Mouse (Mus musculus): ENCODE measurements around the gene Cd5. TPM values are rescaled to one million over a fixed set of nuclear protein-coding genes. Genes with fewer than 3 reads are reported as not detected.

Cd5 gene
- polyA plus RNA-seq, 1 experiment from 2014 or later, result 0.42 TPM

GRCm38 (mm10) chr19:10771995-10772394, 33.2 kb upstream of the Cd5 start:
- H3K27me3 ChIP-seq, result no peaks in the 10 kb centered on the region
- no peaks in the 10 kb centered on the region for H3K36me3 ChIP-seq
- 0 out of 2 replicates have a peak, but pooled peaks cover 7% of the 10 kb centered on the region for H3K4me1 ChIP-seq
- H3K4me3 ChIP-seq, result no peak overlapping the region
- no peak overlapping the region for H3K4me2 ChIP-seq
- no peak overlapping the region for H3K27ac ChIP-seq
- ATAC-seq (ENCODE audit: insufficient number of reproducible peaks, insufficient read depth, low FRiP score, low TSS enrichment, low read depth), result no peak
- no peaks in the 10 kb centered on the region for H3K9me3 ChIP-seq
- WGBS, result 80% methylated on average over 7 of the region's 7 CpGs
- H3K9ac ChIP-seq, result no peak overlapping the region

DNA sequence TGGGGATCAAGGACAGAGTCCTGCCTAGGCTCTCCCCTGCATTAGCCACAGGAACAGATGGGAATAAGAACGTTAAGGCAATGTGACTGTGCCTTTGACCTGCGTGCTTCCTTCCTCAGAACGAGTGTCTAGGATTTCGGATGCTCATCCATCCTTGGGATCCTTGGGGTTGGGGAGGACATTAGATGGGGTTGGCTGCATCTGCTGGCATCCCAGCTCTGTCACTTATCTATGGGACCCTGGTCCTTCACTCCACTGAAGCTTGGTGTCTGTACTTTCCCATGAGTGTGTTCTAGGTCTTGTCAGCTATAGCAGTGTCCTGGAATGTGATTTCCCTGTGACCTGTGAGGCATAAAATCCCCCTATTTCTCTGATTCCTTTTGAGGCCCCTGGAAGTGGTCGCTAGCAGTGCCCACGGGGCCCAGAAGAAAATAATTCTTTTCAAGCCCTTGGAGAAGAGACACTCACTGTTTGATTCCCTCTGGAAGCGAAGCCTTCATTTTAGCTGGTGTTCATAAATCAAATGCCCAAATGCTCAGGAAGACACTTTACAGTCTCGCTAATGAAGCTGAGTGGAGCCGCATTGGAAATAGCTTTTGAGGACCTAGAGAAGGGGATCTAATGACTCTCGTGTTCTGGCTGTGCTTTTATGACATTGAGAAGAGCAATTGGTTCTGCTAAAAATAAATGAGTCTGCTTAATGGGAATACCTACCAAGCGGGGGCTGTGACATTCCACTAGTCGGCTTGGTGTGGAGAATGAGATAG, 30.8 kb upstream of the Cd5 start:
- Histone ChIP-seq H3K27me3 (no peaks in the 10 kb centered on the region), H3K27ac (no peak overlapping the region), H3K4me2 (no peak overlapping the region), H3K4me1 (0 out of 2 replicates have a peak, but pooled peaks cover 7% of the 10 kb centered on the region), H3K9ac (no peak overlapping the region), H3K4me3 (no peak overlapping the region), H3K9me3 (no peaks in the 10 kb centered on the region), H3K36me3 (no peaks in the 10 kb centered on the region)
- WGBS, result 72% methylated on average over 12 of the region's 12 CpGs
- ATAC-seq (ENCODE audit: insufficient number of reproducible peaks, insufficient read depth, low FRiP score, low TSS enrichment, low read depth), result no peak

DNA sequence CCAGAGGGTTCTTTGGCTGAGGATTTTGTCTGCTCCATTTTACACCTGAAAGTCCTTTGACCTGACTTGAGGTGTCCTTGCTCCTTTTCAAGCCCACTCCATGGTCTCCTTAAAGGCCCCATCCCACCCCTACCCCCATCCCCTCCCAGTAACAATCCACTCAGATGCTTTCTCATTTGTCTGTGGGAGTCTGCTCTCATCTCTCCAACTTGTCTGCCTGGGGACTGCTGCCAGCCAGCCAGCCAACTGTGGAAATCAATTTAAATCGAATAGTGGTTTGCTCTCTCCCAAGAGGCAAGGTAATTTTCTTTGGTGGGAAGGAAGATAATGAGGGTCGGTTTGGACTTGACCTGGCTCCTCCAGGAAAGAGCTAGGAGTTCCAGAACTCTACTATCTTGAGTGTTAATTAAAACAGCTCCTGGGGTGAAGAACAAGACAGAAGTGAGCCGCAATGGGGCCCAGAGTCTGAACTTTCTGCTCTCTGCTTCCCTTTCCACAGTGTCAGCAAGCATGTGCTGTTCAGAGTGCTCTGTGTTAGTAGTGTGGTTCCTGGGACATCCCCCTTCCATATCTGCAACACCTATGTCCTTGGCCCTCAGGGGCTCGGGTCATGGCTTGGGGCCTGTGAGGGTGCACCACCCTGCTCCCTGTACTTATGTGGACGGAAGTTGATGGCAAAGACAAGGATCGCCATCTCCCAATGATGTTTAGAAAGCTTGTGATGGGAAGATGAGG, 30.1 kb upstream of the Cd5 start:
- no peak overlapping the region for H3K4me2 ChIP-seq
- ATAC-seq (ENCODE audit: insufficient number of reproducible peaks, insufficient read depth, low FRiP score, low TSS enrichment, low read depth), result no peak
- H3K4me3 ChIP-seq, result no peak overlapping the region
- 0 out of 2 replicates have a peak, but pooled peaks cover 7% of the 10 kb centered on the region for H3K4me1 ChIP-seq
- 65% methylated on average over 6 of the region's 6 CpGs for WGBS
- no peaks in the 10 kb centered on the region for H3K27me3 ChIP-seq
- H3K9ac ChIP-seq, result no peak overlapping the region
- no peaks in the 10 kb centered on the region for H3K9me3 ChIP-seq
- no peaks in the 10 kb centered on the region for H3K36me3 ChIP-seq
- H3K27ac ChIP-seq, result no peak overlapping the region; the same call in 1 of the 2 replicates

GRCm38 (mm10) chr19:10767631-10768030, 28.8 kb upstream of the Cd5 start:
- no peak overlapping the region for H3K27ac ChIP-seq
- H3K27me3 ChIP-seq, result no peaks in the 10 kb centered on the region
- no peak for ATAC-seq (ENCODE audit: insufficient number of reproducible peaks, insufficient read depth, low FRiP score, low TSS enrichment, low read depth)
- no peaks in the 10 kb centered on the region for H3K9me3 ChIP-seq
- H3K36me3 ChIP-seq, result no peaks in the 10 kb centered on the region
- no peak overlapping the region for H3K4me2 ChIP-seq
- WGBS, result 88% methylated on average over 10 of the region's 10 CpGs
- no peak overlapping the region for H3K9ac ChIP-seq
- H3K4me3 ChIP-seq, result no peak overlapping the region
- H3K4me1 ChIP-seq, result 0 out of 2 replicates have a peak, but pooled peaks cover 7% of the 10 kb centered on the region

GRCm38 (mm10) chr19:10763381-10764031, 24.7 kb upstream of the Cd5 start:
- H3K9me3 ChIP-seq, result no peaks in the 10 kb centered on the region
- no peak for ATAC-seq (ENCODE audit: insufficient number of reproducible peaks, insufficient read depth, low FRiP score, low TSS enrichment, low read depth)
- peaks cover 11% of the 10 kb centered on the region for H3K4me1 ChIP-seq
- no peak overlapping the region for H3K27ac ChIP-seq
- no peak overlapping the region for H3K4me3 ChIP-seq
- H3K9ac ChIP-seq, result no peak overlapping the region
- H3K36me3 ChIP-seq, result no peaks in the 10 kb centered on the region
- H3K27me3 ChIP-seq, result no peaks in the 10 kb centered on the region
- no peak overlapping the region for H3K4me2 ChIP-seq
- WGBS, result 80% methylated on average over 21 of the region's 21 CpGs

DNA sequence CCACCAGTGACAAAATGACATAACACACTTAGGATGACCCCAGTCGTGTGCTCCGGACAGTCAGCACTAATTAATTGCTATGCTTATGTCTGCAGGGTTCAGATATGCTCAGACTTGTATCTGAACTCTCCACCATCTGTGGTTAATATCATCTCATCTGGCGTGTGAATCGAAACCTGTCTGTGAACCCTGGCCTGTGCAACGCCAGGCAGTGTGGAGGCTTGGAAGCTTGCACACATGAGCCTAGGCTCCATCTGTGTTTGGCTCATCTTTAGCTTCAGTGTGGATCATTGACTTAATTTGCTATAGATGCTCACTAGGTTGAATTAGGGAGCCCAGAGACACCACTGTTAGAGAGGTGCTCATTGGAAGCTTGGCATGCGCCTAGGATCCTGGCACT, 23.7 kb upstream of the Cd5 start:
- Histone ChIP-seq H3K27ac (no peak overlapping the region), H3K27me3 (no peaks in the 10 kb centered on the region), H3K9me3 (no peaks in the 10 kb centered on the region), H3K36me3 (no peaks in the 10 kb centered on the region), H3K4me1 (peaks cover 16% of the 10 kb centered on the region), H3K4me3 (no peak overlapping the region), H3K9ac (no peak overlapping the region), H3K4me2 (no peak overlapping the region)
- WGBS, result 63% methylated on average over 6 of the region's 6 CpGs
- ATAC-seq (ENCODE audit: insufficient number of reproducible peaks, insufficient read depth, low FRiP score, low TSS enrichment, low read depth), result no peak

GRCm38 (mm10) chr19:10761794-10762415, 23.1 kb upstream of the Cd5 start:
- H3K36me3 ChIP-seq, result no peaks in the 10 kb centered on the region
- no peak for ATAC-seq (ENCODE audit: insufficient number of reproducible peaks, insufficient read depth, low FRiP score, low TSS enrichment, low read depth)
- 85% methylated on average over 8 of the region's 8 CpGs for WGBS

GRCm38 (mm10) chr19:10759983-10760831, 21.4 kb upstream of the Cd5 start:
- H3K4me1 ChIP-seq, result peaks cover 16% of the 10 kb centered on the region
- WGBS, result 79% methylated on average over 9 of the region's 9 CpGs
- H3K36me3 ChIP-seq, result no peaks in the 10 kb centered on the region
- no peaks in the 10 kb centered on the region for H3K27me3 ChIP-seq
- H3K9ac ChIP-seq, result no peak overlapping the region
- no peak overlapping the region for H3K4me2 ChIP-seq
- no peak overlapping the region for H3K27ac ChIP-seq
- H3K4me3 ChIP-seq, result no peak overlapping the region
- H3K9me3 ChIP-seq, result no peaks in the 10 kb centered on the region
- peak; percentile 39; the same call in 1 of the 2 replicates for ATAC-seq (ENCODE audit: insufficient number of reproducible peaks, insufficient read depth, low FRiP score, low TSS enrichment, low read depth)

More at GRCm38 (mm10) chr19:10761794-10762415, 23.1 kb upstream of the Cd5 start:
- H3K4me2 ChIP-seq, result no peak overlapping the region
- H3K9me3 ChIP-seq, result no peaks in the 10 kb centered on the region
- H3K4me1 ChIP-seq, result peaks cover 16% of the 10 kb centered on the region
- no peak overlapping the region for H3K4me3 ChIP-seq
- no peaks in the 10 kb centered on the region for H3K27me3 ChIP-seq
- no peak overlapping the region for H3K9ac ChIP-seq
- no peak overlapping the region for H3K27ac ChIP-seq

- H3K4me1 ChIP-seq, result peaks cover 16% of the 10 kb centered on the region
- no peak overlapping the region for H3K9ac ChIP-seq
- H3K4me2 ChIP-seq, result no peak overlapping the region
- no peak overlapping the region for H3K27ac ChIP-seq
- no peak overlapping the region for H3K4me3 ChIP-seq
- no peak for ATAC-seq (ENCODE audit: insufficient number of reproducible peaks, insufficient read depth, low FRiP score, low TSS enrichment, low read depth)
- H3K27me3 ChIP-seq, result no peaks in the 10 kb centered on the region
- no peaks in the 10 kb centered on the region for H3K36me3 ChIP-seq
- no peaks in the 10 kb centered on the region for H3K9me3 ChIP-seq
Observed at GRCm38 (mm10) chr19:10759525-10759924, 20.7 kb upstream of the Cd5 start.

- H3K9me3 ChIP-seq, result no peaks in the 10 kb centered on the region
- H3K4me1 ChIP-seq, result peaks cover 16% of the 10 kb centered on the region
- 0 out of 2 replicates have a peak overlapping the region, but pooled peaks have one; percentile 6 for H3K9ac ChIP-seq
- H3K27me3 ChIP-seq, result no peaks in the 10 kb centered on the region
- WGBS, result 52% methylated on average over 6 of the region's 6 CpGs
- H3K4me2 ChIP-seq, result no peak overlapping the region
- no peak for ATAC-seq (ENCODE audit: insufficient number of reproducible peaks, insufficient read depth, low FRiP score, low TSS enrichment, low read depth)
- no peak overlapping the region for H3K4me3 ChIP-seq
- no peaks in the 10 kb centered on the region for H3K36me3 ChIP-seq
- H3K27ac ChIP-seq, result peak overlapping the region; percentile 39; the same call in 1 of the 2 replicates
Observed at GRCm38 (mm10) chr19:10758708-10759107, 19.9 kb upstream of the Cd5 start.

Data from embryonic facial prominence, embryonic 13.5 days (tissue).